Mouse (Mus musculus) brown adipose tissue, adult 24 weeks (tissue): ENCODE results near the gene Slf2. TPM values are rescaled to one million over a fixed set of nuclear protein-coding genes. Genes with fewer than 3 reads are reported as not detected.

Source experiments
- H3K27ac ChIP-seq: fragments of 200-500 bp; replicated peaks from 2 replicates; pipeline ENCODE4 v1.5.1; 2012; ENCODE audit warnings: low read depth, mild to moderate bottlenecking, low read length
- H3K4me1 ChIP-seq: fragments of 200-500 bp; 2 replicates; pipeline ENCODE4 v1.6.1; 2012; ENCODE audit warnings: low read length, mixed read lengths; ENCODE audit not compliant: control insufficient read depth, insufficient read depth, insufficient read length
- H3K4me3 ChIP-seq: fragments of 200-500 bp; 2 replicates; pipeline ENCODE4 v1.5.1; 2012; ENCODE audit warnings: low read depth, mild to moderate bottlenecking, low read length, moderate library complexity; ENCODE audit not compliant: insufficient read depth
- polyA plus RNA-seq: library from polyadenylated mRNA; stranded (reverse); fragments of >200 nt; gene quantifications from 2 replicates; pipeline ENCODE4 v1.2.4, GENCODE M21; 2012; ENCODE audit not compliant: missing spikeins, insufficient read depth, insufficient read length

Slf2 gene
- 4.4 and 6.2 TPM in 2 replicates for polyA plus RNA-seq

GRCm38 (mm10) chr19:44930744-44931453 lies at the start of gene Slf2:
Slf2 (plus strand) TSS chr19:44931151.
- Histone ChIP-seq H3K4me1 (0 out of 2 replicates have a peak, but pooled peaks cover 2% of the 10 kb centered on the region), H3K27ac (peak within 1 kb of the TSS; percentile 56), H3K4me3 (peak within 1 kb of the TSS; percentile 81)

GRCm38 (mm10) chr19:44882552-44883024 lies 48.4 kb upstream of the Slf2 start:
- Histone ChIP-seq H3K4me3 (peak overlapping the region; percentile 29), H3K27ac (no peak overlapping the region), H3K4me1 (no peaks in the 10 kb centered on the region)

GRCm38 (mm10) chr19:44884331-44884730 lies 46.6 kb upstream of the Slf2 start:
- H3K27ac ChIP-seq = no peak overlapping the region
- no peaks in the 10 kb centered on the region for H3K4me1 ChIP-seq
- H3K4me3 ChIP-seq = no peak overlapping the region

GRCm38 (mm10) chr19:44886475-44886874 lies 44.5 kb upstream of the Slf2 start:
- Histone ChIP-seq H3K4me3 (no peak overlapping the region), H3K4me1 (no peaks in the 10 kb centered on the region), H3K27ac (no peak overlapping the region)

GRCm38 (mm10) chr19:44887679-44888235 lies 43.2 kb upstream of the Slf2 start:
- H3K27ac ChIP-seq = no peak overlapping the region
- no peaks in the 10 kb centered on the region for H3K4me1 ChIP-seq

GRCm38 (mm10) chr19:44889548-44889947 lies 41.4 kb upstream of the Slf2 start:
- Histone ChIP-seq H3K4me1 (no peaks in the 10 kb centered on the region), H3K4me3 (no peak overlapping the region), H3K27ac (no peak overlapping the region)

More at GRCm38 (mm10) chr19:44887679-44888235, 43.2 kb upstream of the Slf2 start:
- H3K4me3 ChIP-seq = no peak overlapping the region

GRCm38 (mm10) chr19:44891446-44891845 lies 39.5 kb upstream of the Slf2 start:
- Histone ChIP-seq H3K4me3 (no peak overlapping the region), H3K27ac (no peak overlapping the region), H3K4me1 (no peaks in the 10 kb centered on the region)

- Histone ChIP-seq H3K27ac (no peak overlapping the region), H3K4me3 (no peak overlapping the region), H3K4me1 (no peaks in the 10 kb centered on the region)
Observed at GRCm38 (mm10) chr19:44893231-44893871, 37.6 kb upstream of the Slf2 start.

- Histone ChIP-seq H3K27ac (no peak overlapping the region), H3K4me1 (no peaks in the 10 kb centered on the region)
Observed at GRCm38 (mm10) chr19:44895245-44895644, 35.7 kb upstream of the Slf2 start.

GRCm38 (mm10) chr19:44896450-44896849 lies 34.5 kb upstream of the Slf2 start:
- H3K4me1 ChIP-seq = no peaks in the 10 kb centered on the region
- no peak overlapping the region for H3K4me3 ChIP-seq
- no peak overlapping the region for H3K27ac ChIP-seq

More at GRCm38 (mm10) chr19:44895245-44895644, 35.7 kb upstream of the Slf2 start:
- H3K4me3 ChIP-seq = no peak overlapping the region

GRCm38 (mm10) chr19:44897521-44897920 lies 33.4 kb upstream of the Slf2 start:
- Histone ChIP-seq H3K4me1 (no peaks in the 10 kb centered on the region), H3K4me3 (no peak overlapping the region), H3K27ac (no peak overlapping the region)

GRCm38 (mm10) chr19:44898646-44899045 lies 32.3 kb upstream of the Slf2 start:
- no peaks in the 10 kb centered on the region for H3K4me1 ChIP-seq
- no peak overlapping the region for H3K27ac ChIP-seq
- H3K4me3 ChIP-seq = no peak overlapping the region

GRCm38 (mm10) chr19:44899104-44899793 lies 31.7 kb upstream of the Slf2 start:
- Histone ChIP-seq H3K27ac (no peak overlapping the region), H3K4me3 (no peak overlapping the region), H3K4me1 (no peaks in the 10 kb centered on the region)

- no peak overlapping the region for H3K4me3 ChIP-seq
- no peaks in the 10 kb centered on the region for H3K4me1 ChIP-seq
- H3K27ac ChIP-seq = peak overlapping the region; percentile 21; the same call in 1 of the 2 replicates
Observed at GRCm38 (mm10) chr19:44899947-44900773, 30.8 kb upstream of the Slf2 start.
